Mouse (Mus musculus) lung, postnatal 0 days (tissue): ENCODE data around the gene Il17rd. TPM values are rescaled to one million over a fixed set of nuclear protein-coding genes. Genes with fewer than 3 reads are reported as not detected.

Experiments
- ATAC-seq: fragments of 200-750 bp; cut with Nextera tagmentation; 2 replicates; pipeline ENCODE4 v1.8.0; 2017; ENCODE audit warnings: moderate library complexity
- DNase-seq: peaks from one replicate; pipeline ENCODE4 v3.0.0-alpha.2; 2016; ENCODE audit warnings: low spot score
- H3K27ac ChIP-seq: fragments of 300-500 bp; sonication (generic); 2 replicates; pipeline ENCODE4 v1.5.1; 2014; ENCODE audit warnings: antibody characterized with exemption, mild to moderate bottlenecking, low read length, mixed read lengths
- H3K27me3 ChIP-seq: fragments of 300-500 bp; sonication (generic); replicated peaks from 2 replicates; pipeline ENCODE4 v1.6.1; 2014; ENCODE audit warnings: low read length, mixed read lengths; ENCODE audit not compliant: insufficient read depth
- H3K36me3 ChIP-seq: fragments of 300-500 bp; sonication (generic); 2 replicates; pipeline ENCODE4 v1.6.1; 2014; ENCODE audit warnings: low read length, mixed read lengths; ENCODE audit not compliant: insufficient read depth
- H3K4me1 ChIP-seq: fragments of 300-500 bp; sonication (generic); 2 replicates; pipeline ENCODE4 v1.6.1; 2014; ENCODE audit warnings: antibody characterized with exemption, low read depth, low read length, mixed read lengths; ENCODE audit not compliant: insufficient read depth
- H3K4me2 ChIP-seq: fragments of 300-500 bp; sonication (generic); replicated peaks from 2 replicates; pipeline ENCODE4 v1.6.1; 2014; ENCODE audit warnings: low read depth, mild to moderate bottlenecking, low read length, moderate library complexity, mixed read lengths
- H3K4me3 ChIP-seq: fragments of 300-500 bp; sonication (generic); 2 replicates; pipeline ENCODE4 v1.5.1; 2014; ENCODE audit warnings: low read depth, low read length
- H3K9ac ChIP-seq: fragments of 300-500 bp; sonication (generic); replicated peaks from 2 replicates; pipeline ENCODE4 v1.6.1; 2014; ENCODE audit warnings: low read depth, mild to moderate bottlenecking
- H3K9me3 ChIP-seq: fragments of 300-500 bp; sonication (generic); 2 replicates; pipeline ENCODE4 v1.6.1; 2016; ENCODE audit warnings: low read length, mixed read lengths
- CTCF ChIP-seq: IDR thresholded peaks from 2 replicates; pipeline ENCODE4 v1.5.1; 2016; ENCODE audit warnings: antibody characterized with exemption, mild to moderate bottlenecking
- EP300 ChIP-seq: IDR thresholded peaks from 2 replicates; pipeline ENCODE4 v1.6.1; 2016; ENCODE audit warnings: antibody characterized with exemption, mild to moderate bottlenecking, control low read depth
- WGBS: fragments of 180-500 bp; shearing (Covaris S2); extraction: QIAGEN DNeasy Blood & Tissue Kit; methylation state at CpG from one replicate; pipeline ENCODE4 v1.1.7; 2014; 5-methylcytosine and 5-hydroxymethylcytosine counted together
- polyA plus RNA-seq: library from polyadenylated mRNA; unstranded; fragments of >200 nt; fragmentation: Nextera tagmentation; extraction: Ambion mirVana; gene quantifications from 2 replicates; pipeline ENCODE4 v1.2.1, GENCODE M21; 2015

Gene Il17rd
- polyA plus RNA-seq, 1 experiment from 2014 or later: 2.1 TPM

GRCm38 (mm10) chr14:27123543-27123942, 84.8 kb downstream of the Il17rd start:
- H3K9me3 ChIP-seq: no peaks in the 10 kb centered on the region
- no peak overlapping the region for H3K4me3 ChIP-seq
- no peak overlapping the region for H3K9ac ChIP-seq
- peak; percentile 67 for ATAC-seq
- H3K4me1 ChIP-seq: no peaks in the 10 kb centered on the region
- H3K27me3 ChIP-seq: no peaks in the 10 kb centered on the region
- H3K4me2 ChIP-seq: no peak overlapping the region
- peak; percentile 76 for DNase-seq
- WGBS: 52% methylated on average over 8 of the region's 8 CpGs
- H3K27ac ChIP-seq: no peak overlapping the region
- TF ChIP-seq CTCF (no peak), EP300 (no peak)
- no peaks in the 10 kb centered on the region for H3K36me3 ChIP-seq

GRCm38 (mm10) chr14:27130031-27130430, 91.3 kb downstream of the Il17rd start:
- Histone ChIP-seq H3K9ac (no peak overlapping the region), H3K36me3 (no peaks in the 10 kb centered on the region), H3K4me3 (no peak overlapping the region), H3K27ac (no peak overlapping the region), H3K4me2 (no peak overlapping the region), H3K27me3 (no peaks in the 10 kb centered on the region; the same call in 1 of the 2 replicates), H3K4me1 (no peaks in the 10 kb centered on the region), H3K9me3 (no peaks in the 10 kb centered on the region)
- TF ChIP-seq CTCF (no peak), EP300 (no peak)
- DNase-seq (no peak), ATAC-seq (no peak)
- 85% methylated on average over 3 of the region's 3 CpGs for WGBS

- Histone ChIP-seq H3K27me3 (no peaks in the 10 kb centered on the region; the same call in 1 of the 2 replicates), H3K27ac (no peak overlapping the region), H3K4me1 (no peaks in the 10 kb centered on the region), H3K9me3 (no peaks in the 10 kb centered on the region), H3K9ac (no peak overlapping the region), H3K4me2 (no peak overlapping the region), H3K36me3 (no peaks in the 10 kb centered on the region), H3K4me3 (no peak overlapping the region)
- 61% methylated on average over 1 of the region's 1 CpGs for WGBS
- no peak for TF ChIP-seq EP300
- no peak for TF ChIP-seq CTCF
- DNase-seq (no peak), ATAC-seq (no peak)
These were observed 91.9 kb downstream of the Il17rd start for GRCm38 (mm10) chr14:27130676-27131075.

DNA sequence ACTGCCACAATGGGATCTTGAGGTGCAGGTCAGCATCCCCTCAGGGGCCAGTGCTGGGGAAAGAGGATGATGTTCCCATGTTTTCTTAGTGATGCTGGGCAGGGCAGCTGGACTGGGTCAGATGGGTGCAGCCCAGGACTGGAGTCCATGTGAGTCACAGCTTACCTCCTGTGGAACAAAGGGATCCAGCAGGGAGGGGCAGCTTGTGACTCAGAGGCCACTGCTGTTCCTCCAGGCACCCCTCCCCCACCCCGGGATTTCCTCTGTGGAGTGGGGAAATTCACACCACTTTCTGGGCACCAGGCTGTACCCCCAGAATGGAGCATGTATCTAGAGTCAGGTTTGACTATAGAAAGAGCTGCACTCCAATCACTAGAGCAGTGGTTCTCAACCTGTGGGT, 92.8 kb downstream of the Il17rd start:
- H3K36me3 ChIP-seq: no peaks in the 10 kb centered on the region
- no peak overlapping the region for H3K4me3 ChIP-seq
- H3K4me1 ChIP-seq: no peaks in the 10 kb centered on the region
- WGBS: 48% methylated on average over 1 of the region's 1 CpGs
- H3K4me2 ChIP-seq: no peak overlapping the region
- H3K27ac ChIP-seq: no peak overlapping the region
- TF ChIP-seq CTCF (no peak), EP300 (no peak)
- DNase-seq: no peak
- H3K9ac ChIP-seq: no peak overlapping the region
- no peaks in the 10 kb centered on the region for H3K9me3 ChIP-seq
- no peaks in the 10 kb centered on the region; the same call in 1 of the 2 replicates for H3K27me3 ChIP-seq
- no peak for ATAC-seq

GRCm38 (mm10) chr14:27138891-27139290, 100.2 kb downstream of the Il17rd start:
- no peak overlapping the region for H3K4me2 ChIP-seq
- H3K9me3 ChIP-seq: no peaks in the 10 kb centered on the region
- H3K4me3 ChIP-seq: no peak overlapping the region
- no peak for ATAC-seq
- H3K27me3 ChIP-seq: no peaks in the 10 kb centered on the region; the same call in 1 of the 2 replicates
- no peaks in the 10 kb centered on the region for H3K36me3 ChIP-seq
- 83% methylated on average over 9 of the region's 9 CpGs for WGBS
- no peak overlapping the region for H3K27ac ChIP-seq
- no peak overlapping the region for H3K9ac ChIP-seq
- no peaks in the 10 kb centered on the region for H3K4me1 ChIP-seq
- no peak for DNase-seq
- no peak for TF ChIP-seq CTCF
- no peak for TF ChIP-seq EP300

DNA sequence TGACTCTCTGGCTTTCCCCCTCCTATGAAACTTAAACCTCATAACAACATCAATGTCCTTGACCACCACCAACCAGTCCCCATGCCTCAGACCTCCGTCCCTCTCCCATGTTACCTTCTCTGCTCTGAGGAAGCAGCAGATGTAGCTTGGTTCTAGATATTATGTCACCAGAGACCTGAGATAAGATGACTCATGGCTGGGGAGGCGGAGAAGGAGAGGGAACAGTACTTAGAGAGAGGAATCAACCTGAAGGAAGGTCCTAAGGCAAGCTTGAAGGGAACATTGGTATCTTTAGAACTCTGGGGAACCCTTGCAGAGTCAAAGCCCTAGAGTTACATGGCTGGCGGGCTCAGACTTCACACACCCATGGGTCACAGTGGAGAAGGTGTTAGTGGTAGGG, 101.2 kb downstream of the Il17rd start:
- no peak for ATAC-seq
- WGBS: 90% methylated on average over 3 of the region's 3 CpGs
- TF ChIP-seq CTCF (no peak), EP300 (no peak)

DNA sequence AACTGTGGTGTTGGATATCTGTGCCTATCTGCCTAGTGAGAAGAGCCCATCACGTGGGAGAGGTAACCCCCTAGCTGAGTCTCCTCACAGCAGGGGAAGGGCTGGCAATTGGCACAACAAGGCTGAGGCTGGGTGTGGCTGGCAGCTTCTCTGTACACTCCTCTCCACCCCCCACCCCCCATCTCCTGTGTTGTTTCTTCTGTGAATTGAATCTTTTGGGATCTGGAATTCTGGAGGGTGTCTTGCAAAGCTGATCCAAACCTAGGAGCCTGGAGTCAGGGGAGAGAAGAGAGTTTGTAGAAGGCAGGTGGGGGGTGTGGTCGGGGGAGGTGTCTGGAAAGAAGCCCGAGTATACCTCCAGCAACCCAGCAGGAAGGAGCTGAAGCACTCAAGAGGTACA, 102.7 kb downstream of the Il17rd start:
- no peaks in the 10 kb centered on the region for H3K4me1 ChIP-seq
- DNase-seq: no peak
- no peaks in the 10 kb centered on the region for H3K27me3 ChIP-seq
- H3K9ac ChIP-seq: no peak overlapping the region
- H3K9me3 ChIP-seq: no peaks in the 10 kb centered on the region
- no peak overlapping the region for H3K4me3 ChIP-seq
- no peaks in the 10 kb centered on the region for H3K36me3 ChIP-seq
- H3K27ac ChIP-seq: no peak overlapping the region
- ATAC-seq: no peak
- 25% methylated on average over 3 of the region's 3 CpGs for WGBS
- no peak overlapping the region for H3K4me2 ChIP-seq
- no peak for TF ChIP-seq CTCF
- no peak for TF ChIP-seq EP300

More for the DNA sequence above, 101.2 kb downstream of the Il17rd start:
- Histone ChIP-seq H3K27me3 (no peaks in the 10 kb centered on the region; the same call in 1 of the 2 replicates), H3K4me2 (no peak overlapping the region), H3K4me3 (no peak overlapping the region), H3K36me3 (no peaks in the 10 kb centered on the region), H3K27ac (no peak overlapping the region), H3K9me3 (no peaks in the 10 kb centered on the region), H3K4me1 (no peaks in the 10 kb centered on the region), H3K9ac (no peak overlapping the region)
- DNase-seq: no peak
